Mouse (Mus musculus) midbrain, embryonic 15.5 days (tissue): Measurements from ENCODE around the gene Rbp7. TPM values are rescaled to one million over a fixed set of nuclear protein-coding genes. Genes with fewer than 3 reads are reported as not detected.

Source experiments
- ATAC-seq: fragments of 200-750 bp; cut with Nextera tagmentation; replicated peaks from 2 replicates; pipeline ENCODE4 v1.8.0; 2017; ENCODE audit warnings: moderate TSS enrichment
- H3K27ac ChIP-seq: fragments of 300-500 bp; sonication (generic); 2 replicates; pipeline ENCODE4 v1.5.1; 2015; ENCODE audit warnings: mild to moderate bottlenecking, inconsistent platforms
- H3K27me3 ChIP-seq: fragments of 300-500 bp; sonication (generic); replicated peaks from 2 replicates; pipeline ENCODE4 v1.6.1; 2015; ENCODE audit warnings: inconsistent platforms
- H3K36me3 ChIP-seq: fragments of 300-500 bp; sonication (generic); replicated peaks from 2 replicates; pipeline ENCODE4 v1.6.1; 2015; ENCODE audit warnings: inconsistent platforms
- H3K4me1 ChIP-seq: fragments of 300-500 bp; sonication (generic); 2 replicates; pipeline ENCODE4 v1.6.1; 2015; ENCODE audit warnings: inconsistent platforms
- H3K4me2 ChIP-seq: fragments of 300-500 bp; sonication (generic); 2 replicates; pipeline ENCODE4 v1.6.1; 2015; ENCODE audit warnings: inconsistent platforms, mild to moderate bottlenecking, moderate library complexity
- H3K4me3 ChIP-seq: fragments of 300-500 bp; sonication (generic); 2 replicates; pipeline ENCODE4 v1.5.1; 2015; ENCODE audit warnings: mild to moderate bottlenecking, inconsistent platforms
- H3K9ac ChIP-seq: fragments of 300-500 bp; sonication (generic); 2 replicates; pipeline ENCODE4 v1.6.1; 2015; ENCODE audit warnings: mild to moderate bottlenecking, inconsistent platforms
- H3K9me3 ChIP-seq: fragments of 300-500 bp; sonication (generic); 2 replicates; pipeline ENCODE4 v1.6.1; 2016; ENCODE audit warnings: inconsistent platforms
- WGBS: fragments of 180-500 bp; shearing (Covaris S2); methylation state at CpG from one replicate; pipeline ENCODE4 v1.1.7; 2015; ENCODE audit warnings: mixed read lengths; 5-methylcytosine and 5-hydroxymethylcytosine counted together
- polyA plus RNA-seq: library from polyadenylated mRNA; unstranded; fragments of >200 nt; fragmentation: Nextera tagmentation; extraction: Ambion mirVana; gene quantifications from 2 replicates; pipeline ENCODE4 v1.2.1, GENCODE M21; 2015

The Rbp7 gene
- 0.99 TPM in 1 of 2 replicates, not detected in the other for polyA plus RNA-seq

DNA sequence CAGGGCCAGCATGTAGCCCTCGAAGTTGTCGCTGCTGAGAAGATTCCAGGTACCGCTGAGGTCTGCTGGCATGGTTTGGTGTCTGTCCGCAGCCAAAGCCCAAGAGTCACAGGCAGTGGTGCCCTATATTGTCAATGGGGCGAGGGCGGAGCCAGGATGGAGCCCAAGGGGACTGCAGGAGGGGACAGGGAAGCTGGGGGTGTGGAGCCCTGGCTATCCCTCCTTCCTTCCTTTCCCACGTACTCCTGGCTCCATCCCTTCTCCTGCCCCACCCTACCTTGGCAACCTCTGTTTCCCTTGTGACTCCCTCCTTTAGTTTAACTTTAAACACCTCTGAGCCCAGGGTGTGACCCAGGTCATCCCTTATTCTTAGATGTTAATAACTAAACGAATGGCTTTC lies at the start of gene Rbp7:
Gene Rbp7, minus strand, starts transcription at position 100 of the 400 bp plus-strand sequence.
- H3K4me3 ChIP-seq, result no peak within 1 kb of the TSS
- H3K4me2 ChIP-seq, result no peak within 1 kb of the TSS
- H3K4me1 ChIP-seq, result no peaks in the 10 kb centered on the region
- 52% methylated on average over 8 of the region's 8 CpGs for WGBS
- H3K9ac ChIP-seq, result no peak within 1 kb of the TSS
- no peak for ATAC-seq
- no peak within 1 kb of the TSS for H3K27ac ChIP-seq
- no peaks in the 10 kb centered on the region for H3K9me3 ChIP-seq
- no peaks in the 10 kb centered on the region for H3K27me3 ChIP-seq
- no peaks in the 10 kb centered on the region for H3K36me3 ChIP-seq

DNA sequence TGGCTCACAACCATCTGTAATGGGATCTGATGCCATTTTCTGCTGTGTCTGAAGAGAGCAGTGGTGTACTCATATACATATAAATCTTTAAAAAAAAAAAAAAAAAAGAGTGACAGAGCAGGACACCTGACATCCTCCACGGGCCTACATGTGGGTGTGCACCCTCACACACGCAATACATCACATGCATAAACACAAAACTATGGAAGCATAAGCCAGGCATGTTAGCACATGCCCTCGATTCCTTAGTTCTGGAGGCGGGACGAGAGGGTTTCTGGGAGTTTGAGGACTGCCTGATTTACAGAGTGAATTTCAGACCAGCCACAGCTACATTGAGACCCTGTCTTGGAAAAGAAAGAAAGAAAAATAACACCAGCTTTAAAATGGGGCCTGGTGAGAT lies 49.6 kb upstream of the Rbp7 start:
- H3K9ac ChIP-seq, result no peak overlapping the region
- no peaks in the 10 kb centered on the region for H3K4me1 ChIP-seq

DNA sequence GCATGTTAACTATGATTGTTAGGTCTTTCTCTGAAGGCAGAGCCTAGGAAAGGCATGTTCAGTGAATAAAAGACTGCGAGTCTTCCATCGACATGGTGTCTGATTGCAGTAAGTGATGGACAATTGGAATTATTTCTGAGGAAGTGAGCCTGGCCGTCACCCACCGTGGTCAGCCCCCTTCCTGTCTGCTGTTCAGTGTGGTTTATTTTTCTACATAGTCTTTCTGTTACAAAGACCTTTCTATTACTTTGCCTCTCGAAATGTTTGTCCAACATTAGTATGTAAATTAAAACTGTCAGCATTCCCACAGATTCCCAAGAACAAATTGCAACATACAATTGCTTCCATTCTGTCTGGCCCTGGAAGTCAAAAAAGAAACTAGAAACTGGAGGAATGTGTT lies 45.0 kb upstream of the Rbp7 start:
- no peak for ATAC-seq
- Histone ChIP-seq H3K4me3 (no peak overlapping the region), H3K27ac (no peak overlapping the region), H3K9ac (no peak overlapping the region), H3K4me2 (no peak overlapping the region), H3K9me3 (no peaks in the 10 kb centered on the region), H3K36me3 (peaks cover 19% of the 10 kb centered on the region), H3K4me1 (no peaks in the 10 kb centered on the region), H3K27me3 (no peaks in the 10 kb centered on the region)
- 76% methylated on average over 5 of the region's 5 CpGs for WGBS

More for the DNA sequence above, 49.6 kb upstream of the Rbp7 start:
- no peak overlapping the region for H3K4me3 ChIP-seq
- WGBS, result 88% methylated on average over 5 of the region's 5 CpGs
- no peak overlapping the region for H3K4me2 ChIP-seq
- H3K36me3 ChIP-seq, result 0 out of 2 replicates have a peak, but pooled peaks cover 3% of the 10 kb centered on the region
- no peaks in the 10 kb centered on the region for H3K27me3 ChIP-seq
- H3K9me3 ChIP-seq, result no peaks in the 10 kb centered on the region
- ATAC-seq, result no peak
- H3K27ac ChIP-seq, result no peak overlapping the region

DNA sequence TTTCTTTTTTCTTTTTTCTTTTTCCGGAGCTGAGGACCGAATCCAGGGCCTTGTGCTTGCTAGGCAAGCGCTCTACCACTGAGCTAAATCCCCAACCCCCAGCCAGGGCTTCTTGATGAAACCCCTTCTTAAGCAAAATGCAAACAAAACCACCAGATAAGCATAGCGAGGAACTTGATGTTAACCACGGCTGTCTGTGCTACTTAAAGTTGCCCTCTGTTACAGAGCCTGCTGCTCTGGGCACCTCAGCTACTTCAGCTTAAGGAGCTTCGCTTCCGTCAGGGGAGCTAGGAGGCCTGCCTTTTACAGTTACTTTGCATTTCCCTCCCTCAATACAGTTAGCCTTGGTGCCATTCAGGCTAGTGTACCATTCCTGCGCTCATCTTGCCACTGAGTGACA lies 44.1 kb upstream of the Rbp7 start:
- no peak for ATAC-seq
- 73% methylated on average over 8 of the region's 8 CpGs for WGBS
- H3K4me2 ChIP-seq, result no peak overlapping the region
- no peak overlapping the region for H3K9ac ChIP-seq
- H3K27ac ChIP-seq, result no peak overlapping the region
- no peak overlapping the region for H3K4me3 ChIP-seq
- H3K27me3 ChIP-seq, result no peaks in the 10 kb centered on the region
- peaks cover 27% of the 10 kb centered on the region for H3K36me3 ChIP-seq
- H3K9me3 ChIP-seq, result no peaks in the 10 kb centered on the region
- H3K4me1 ChIP-seq, result no peaks in the 10 kb centered on the region

DNA sequence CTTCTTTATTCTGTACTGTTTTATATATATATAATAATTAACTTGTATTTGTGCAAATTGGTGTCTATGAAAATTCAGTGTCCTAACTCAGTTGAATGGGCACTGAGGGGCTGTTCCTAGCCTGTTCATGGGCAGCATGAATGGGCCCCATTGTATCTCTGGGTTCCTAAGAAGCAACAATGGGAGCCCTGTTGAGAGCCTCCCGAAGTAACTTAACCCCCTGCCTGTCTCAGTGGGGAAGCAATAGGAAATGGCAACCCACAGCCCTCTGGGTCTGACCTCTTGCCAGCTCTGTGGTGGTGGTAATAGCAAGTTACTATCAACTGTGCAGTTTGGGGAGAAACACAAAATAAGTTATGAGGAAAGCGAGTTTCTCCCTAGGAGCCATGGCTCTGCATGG lies 41.8 kb upstream of the Rbp7 start:
- 13% methylated on average over 2 of the region's 2 CpGs for WGBS
- Histone ChIP-seq H3K27me3 (no peaks in the 10 kb centered on the region), H3K36me3 (peaks cover 34% of the 10 kb centered on the region), H3K9ac (no peak overlapping the region), H3K4me1 (no peaks in the 10 kb centered on the region), H3K4me2 (no peak overlapping the region), H3K4me3 (no peak overlapping the region), H3K27ac (peak overlapping the region; percentile 13; the same call in 1 of the 2 replicates), H3K9me3 (no peaks in the 10 kb centered on the region)
- ATAC-seq, result no peak

DNA sequence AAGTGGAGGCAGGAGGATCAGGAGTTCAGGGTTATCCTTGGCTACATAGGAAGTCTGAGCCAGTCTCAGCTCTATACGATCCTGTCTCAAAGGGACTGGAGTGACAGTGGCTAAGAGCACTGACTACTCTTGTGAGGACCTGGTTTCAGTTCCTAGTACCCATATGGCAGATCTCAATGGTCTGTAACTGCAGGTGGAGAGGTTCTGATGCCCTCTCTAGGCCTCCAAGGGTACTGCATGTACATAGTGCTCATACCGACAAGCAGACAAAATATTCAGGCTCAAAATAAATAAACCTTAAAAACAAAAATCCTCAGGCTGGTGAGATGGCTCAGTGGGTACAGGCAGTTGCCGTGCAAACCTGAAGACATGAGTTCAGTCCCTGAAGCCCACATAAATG lies 36.4 kb upstream of the Rbp7 start:
- 92% methylated on average over 3 of the region's 3 CpGs for WGBS
- Histone ChIP-seq H3K27me3 (no peaks in the 10 kb centered on the region), H3K9ac (no peak overlapping the region), H3K4me2 (no peak overlapping the region), H3K27ac (no peak overlapping the region), H3K36me3 (peaks cover 56% of the 10 kb centered on the region), H3K9me3 (no peaks in the 10 kb centered on the region), H3K4me1 (peaks cover 15% of the 10 kb centered on the region), H3K4me3 (no peak overlapping the region)
- no peak for ATAC-seq

DNA sequence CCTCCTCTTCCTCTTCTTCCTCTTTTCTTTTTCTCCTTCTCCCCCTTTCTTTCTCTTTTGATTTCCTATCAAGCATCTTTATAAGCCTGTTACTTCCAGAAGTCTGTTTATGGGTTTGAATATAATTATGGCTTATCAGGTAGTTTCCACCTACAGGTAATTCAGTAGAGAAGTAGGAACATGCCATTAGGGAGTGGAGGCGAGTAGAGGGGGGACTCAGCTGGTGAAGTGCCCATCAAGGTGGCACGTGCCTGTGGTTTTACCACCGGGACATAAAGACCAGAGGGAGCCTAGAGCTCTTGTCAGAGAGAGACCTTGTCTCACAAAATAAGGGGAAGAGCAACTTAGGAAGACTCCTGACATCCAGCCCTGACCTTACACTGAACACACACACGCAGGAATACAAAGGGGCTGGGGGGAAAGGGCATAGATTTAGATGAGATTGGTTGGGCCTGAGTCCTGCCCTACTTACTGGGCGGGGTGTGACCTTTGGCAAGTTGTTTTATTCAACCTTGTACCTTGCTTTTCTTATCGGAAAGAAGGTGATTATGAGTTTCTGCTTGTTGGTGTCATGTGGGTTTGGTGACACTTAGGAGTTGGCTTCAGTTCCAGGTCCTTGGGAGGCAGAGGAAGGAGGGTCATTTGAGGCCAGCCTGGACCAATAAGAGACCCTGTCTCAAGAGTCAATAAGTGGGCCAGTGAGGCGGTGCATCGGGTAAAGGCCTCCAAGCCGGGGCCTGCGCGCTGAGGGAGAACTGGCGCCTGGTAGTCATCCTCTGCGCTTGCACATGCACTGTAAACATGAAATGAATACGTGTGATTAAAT lies 34.9 kb upstream of the Rbp7 start:
- Histone ChIP-seq H3K4me2 (no peak overlapping the region), H3K4me1 (peaks cover 23% of the 10 kb centered on the region), H3K27ac (no peak overlapping the region), H3K9me3 (no peaks in the 10 kb centered on the region), H3K4me3 (no peak overlapping the region), H3K27me3 (no peaks in the 10 kb centered on the region), H3K9ac (no peak overlapping the region), H3K36me3 (peaks cover 49% of the 10 kb centered on the region)
- ATAC-seq, result no peak
- 96% methylated on average over 14 of the region's 14 CpGs for WGBS

DNA sequence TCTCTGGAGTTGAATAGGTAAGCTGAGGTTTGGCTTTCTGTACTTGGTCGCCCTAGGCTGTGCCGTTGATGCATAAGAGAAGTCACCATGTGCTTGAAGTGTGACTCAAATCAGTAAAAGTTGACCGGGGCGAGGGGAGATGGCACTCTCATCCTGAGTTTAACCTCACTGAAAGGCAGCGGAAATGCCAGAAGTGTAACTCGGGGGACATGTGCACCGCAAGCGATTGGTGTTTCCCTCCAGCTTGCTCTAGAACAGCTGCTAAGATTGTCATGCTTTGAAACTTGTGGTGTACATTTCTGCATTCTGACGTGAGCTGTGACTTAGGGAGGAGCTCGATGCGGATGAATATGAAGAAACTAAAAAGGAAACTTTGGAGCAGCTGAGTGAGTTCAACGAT lies 33.0 kb upstream of the Rbp7 start:
- Histone ChIP-seq H3K4me2 (no peak overlapping the region), H3K36me3 (peaks cover 32% of the 10 kb centered on the region), H3K27ac (no peak overlapping the region), H3K9ac (no peak overlapping the region), H3K4me3 (no peak overlapping the region), H3K9me3 (no peaks in the 10 kb centered on the region), H3K27me3 (no peaks in the 10 kb centered on the region), H3K4me1 (peaks cover 26% of the 10 kb centered on the region)
- 95% methylated on average over 12 of the region's 12 CpGs for WGBS
- no peak for ATAC-seq

DNA sequence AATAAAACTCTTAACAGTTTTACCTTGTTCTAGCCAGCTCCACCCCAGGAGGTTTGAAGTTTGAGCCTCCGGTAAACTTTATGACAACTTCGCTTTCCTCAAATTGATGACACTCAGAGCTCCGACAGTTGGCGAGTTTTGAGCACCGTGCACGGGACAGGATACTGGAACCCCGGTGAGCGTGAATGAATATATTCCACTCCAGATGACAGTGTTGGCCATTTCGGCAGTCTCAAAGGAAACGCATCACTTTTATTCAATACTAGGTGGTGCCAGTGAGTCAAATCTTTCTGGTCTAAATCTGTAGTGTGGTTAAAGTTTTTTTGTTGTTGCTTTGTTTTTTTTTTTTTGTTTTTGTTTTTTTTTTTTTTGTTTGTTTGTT lies 31.0 kb upstream of the Rbp7 start:
- peaks cover 26% of the 10 kb centered on the region for H3K4me1 ChIP-seq
- no peaks in the 10 kb centered on the region for H3K27me3 ChIP-seq
- under 1% methylated on average over 10 of the region's 10 CpGs for WGBS
- peak overlapping the region; percentile 93 for H3K4me2 ChIP-seq
- peak overlapping the region; percentile 95 for H3K4me3 ChIP-seq
- H3K9ac ChIP-seq, result peak overlapping the region; percentile 86
- H3K27ac ChIP-seq, result peak overlapping the region; percentile 79; the same call in 1 of the 2 replicates
- H3K36me3 ChIP-seq, result peaks cover 26% of the 10 kb centered on the region
- no peaks in the 10 kb centered on the region for H3K9me3 ChIP-seq
- no peak; the same call in 1 of the 2 replicates for ATAC-seq

DNA sequence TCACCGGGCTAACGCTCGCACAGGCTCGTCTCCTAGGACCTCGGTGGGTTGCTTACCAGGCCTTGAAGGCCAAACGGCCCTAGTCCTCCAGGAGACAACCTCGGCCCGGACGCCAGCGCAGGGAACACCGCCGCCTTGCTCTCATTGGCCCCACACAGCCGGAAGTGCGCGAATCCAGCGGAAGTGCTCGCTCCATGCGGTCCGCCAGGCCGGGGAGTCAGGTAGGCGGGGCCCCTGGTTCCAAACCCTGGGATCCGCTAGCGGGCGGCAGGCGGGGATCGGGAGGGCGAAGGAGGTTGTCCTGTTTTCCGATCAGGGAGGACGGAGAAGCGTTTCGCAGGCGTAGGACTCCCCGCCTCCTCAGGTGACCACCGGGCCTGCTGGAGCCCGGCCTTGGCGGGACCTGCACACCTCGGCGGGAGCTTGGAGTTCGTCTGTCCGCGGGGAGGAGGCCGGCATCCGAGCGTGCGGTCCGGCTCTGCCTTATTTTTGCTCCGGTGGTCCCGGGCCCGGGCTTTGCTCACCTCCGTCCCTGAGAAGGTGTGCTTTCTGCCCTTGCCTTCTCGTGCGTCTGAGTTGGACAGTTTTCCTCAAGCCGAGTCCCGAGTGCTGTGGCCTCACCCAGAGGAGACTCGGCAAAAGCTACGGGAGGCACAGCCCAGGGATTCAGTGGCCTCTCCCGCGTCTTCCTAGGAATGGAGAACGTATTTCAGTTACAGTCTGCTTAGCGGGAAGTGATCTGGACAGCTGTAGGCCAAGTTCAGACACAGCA lies 30.5 kb upstream of the Rbp7 start, which contains the start of the genes Nmnat1 and Lzic:
Gene Nmnat1, minus strand, starts transcription at position 150 of the 772 bp plus-strand sequence.
Gene Lzic, plus strand, starts transcription at position 177 of the 772 bp plus-strand sequence.
- H3K9ac ChIP-seq, result peak within 1 kb of the TSS; percentile 86
- WGBS, result under 1% methylated on average over 60 of the region's 60 CpGs
- peak within 1 kb of the TSS; percentile 95 for H3K4me3 ChIP-seq
- H3K9me3 ChIP-seq, result no peaks in the 10 kb centered on the region
- H3K4me2 ChIP-seq, result peak within 1 kb of the TSS; percentile 93
- peak; percentile 98 for ATAC-seq
- H3K27ac ChIP-seq, result peak within 1 kb of the TSS; percentile 79
- H3K4me1 ChIP-seq, result peaks cover 26% of the 10 kb centered on the region
- H3K27me3 ChIP-seq, result no peaks in the 10 kb centered on the region
- H3K36me3 ChIP-seq, result peaks cover 26% of the 10 kb centered on the region

DNA sequence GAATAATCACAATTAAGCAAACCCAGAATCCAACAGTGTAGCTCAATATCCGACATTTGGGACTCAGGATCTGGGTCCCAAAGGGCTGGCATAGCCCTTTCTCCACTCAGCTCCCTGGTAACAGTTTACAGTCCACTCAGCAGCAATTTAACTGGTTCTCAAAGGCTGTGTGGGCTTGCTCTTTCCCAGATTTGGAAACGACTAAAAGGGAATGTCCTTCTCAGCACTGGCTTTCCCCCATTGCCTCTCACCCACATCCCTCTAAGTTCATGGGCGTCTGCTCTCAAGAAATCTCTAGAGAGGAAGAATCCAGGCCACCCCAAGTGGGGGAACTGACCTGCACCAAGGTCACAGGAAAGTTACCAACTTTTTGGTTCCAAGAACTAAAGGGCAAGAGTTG lies 29.8 kb upstream of the Rbp7 start:
- Histone ChIP-seq H3K27me3 (no peaks in the 10 kb centered on the region), H3K9me3 (no peaks in the 10 kb centered on the region), H3K4me2 (peak overlapping the region; percentile 93), H3K27ac (peak overlapping the region; percentile 79), H3K4me1 (peaks cover 26% of the 10 kb centered on the region), H3K4me3 (peak overlapping the region; percentile 95), H3K9ac (peak overlapping the region; percentile 86), H3K36me3 (peaks cover 22% of the 10 kb centered on the region)
- ATAC-seq, result no peak
- 52% methylated on average over 3 of the region's 3 CpGs for WGBS

DNA sequence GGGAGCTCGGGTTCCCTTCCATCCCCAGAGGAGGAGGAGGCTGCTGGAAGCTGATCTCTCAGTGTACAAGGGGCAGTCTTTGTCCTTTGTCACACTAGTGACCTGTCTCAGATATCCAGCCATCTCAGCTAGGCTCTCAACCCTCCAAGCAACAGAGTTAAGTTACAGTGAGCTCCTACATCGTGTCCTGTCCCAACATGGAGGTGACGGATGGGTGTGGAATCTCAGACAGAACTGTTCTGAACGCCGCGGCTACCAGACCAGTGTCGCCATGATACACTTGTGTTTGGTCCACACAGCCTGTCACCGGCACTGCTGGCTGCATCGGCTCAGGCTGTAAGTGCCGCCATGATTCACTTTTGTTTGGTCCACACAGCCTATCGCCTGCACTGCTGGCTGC lies 22.3 kb upstream of the Rbp7 start, which contains the start of gene Tmem274:
Gene Tmem274, plus strand, starts transcription at position 301 of the 400 bp plus-strand sequence.
- Histone ChIP-seq H3K36me3 (peaks cover 6% of the 10 kb centered on the region; the same call in 1 of the 2 replicates), H3K4me2 (no peak within 1 kb of the TSS), H3K9me3 (no peaks in the 10 kb centered on the region), H3K4me1 (no peaks in the 10 kb centered on the region), H3K9ac (no peak within 1 kb of the TSS), H3K4me3 (no peak within 1 kb of the TSS), H3K27me3 (no peaks in the 10 kb centered on the region), H3K27ac (no peak within 1 kb of the TSS)
- no peak for ATAC-seq
- 88% methylated on average over 11 of the region's 11 CpGs for WGBS
